Mouse (Mus musculus) forebrain, postnatal 0 days (tissue): ENCODE results near the gene Prps1l3. TPM values are rescaled to one million over a fixed set of nuclear protein-coding genes. Genes with fewer than 3 reads are reported as not detected.
A peak's percentile ranks its signal among the peaks of the same experiment; 100 is the strongest.

Experiments
- ATAC-seq: fragments of 200-750 bp; cut with Nextera tagmentation; 2 replicates; pipeline ENCODE4 v1.8.0; 2017; ENCODE audit warnings: mild to moderate bottlenecking, moderate library complexity
- DNase-seq: peaks from one replicate; pipeline ENCODE4 v3.0.0-alpha.2; 2015
- H3K27ac ChIP-seq: fragments of 300-500 bp; sonication (generic); 2 replicates; pipeline ENCODE4 v1.5.1; 2014; ENCODE audit warnings: low read depth, mild to moderate bottlenecking, antibody characterized with exemption, low read length, moderate library complexity, mixed read lengths
- H3K27me3 ChIP-seq: fragments of 300-500 bp; sonication (generic); 2 replicates; pipeline ENCODE4 v1.6.1; 2014; ENCODE audit warnings: mild to moderate bottlenecking, low read length, mixed read lengths; ENCODE audit not compliant: insufficient read depth
- H3K36me3 ChIP-seq: fragments of 300-500 bp; sonication (generic); 2 replicates; pipeline ENCODE4 v1.6.1; 2014; ENCODE audit warnings: mild to moderate bottlenecking, moderate library complexity; ENCODE audit not compliant: insufficient read depth
- H3K4me1 ChIP-seq: fragments of 300-500 bp; sonication (generic); 2 replicates; pipeline ENCODE4 v1.6.1; 2014; ENCODE audit warnings: antibody characterized with exemption; ENCODE audit not compliant: insufficient read depth
- H3K4me2 ChIP-seq: fragments of 300-500 bp; sonication (generic); 2 replicates; pipeline ENCODE4 v1.6.1; 2014; ENCODE audit warnings: low read depth, mild to moderate bottlenecking, moderate library complexity
- H3K4me3 ChIP-seq: fragments of 300-500 bp; sonication (generic); 2 replicates; pipeline ENCODE4 v1.5.1; 2014; ENCODE audit warnings: low read depth, low read length, mixed read lengths
- H3K9ac ChIP-seq: fragments of 300-500 bp; sonication (generic); 2 replicates; pipeline ENCODE4 v1.6.1; 2014; ENCODE audit warnings: mild to moderate bottlenecking
- H3K9me3 ChIP-seq: fragments of 300-500 bp; sonication (generic); 2 replicates; pipeline ENCODE4 v1.6.1; 2016; ENCODE audit warnings: low read length
- CTCF ChIP-seq: sonication (generic); IDR thresholded peaks from 2 replicates; pipeline ENCODE4 v1.5.1; 2016; ENCODE audit warnings: antibody characterized with exemption, control low read depth, low read depth
- WGBS: fragments of 180-500 bp; shearing (Covaris S2); extraction: QIAGEN DNeasy Blood & Tissue Kit; methylation state at CpG from one replicate; pipeline ENCODE4 v1.1.7; 2014; 5-methylcytosine and 5-hydroxymethylcytosine counted together
- polyA plus RNA-seq: library from polyadenylated mRNA; unstranded; fragments of >200 nt; fragmentation: Nextera tagmentation; extraction: Ambion mirVana; gene quantifications from 2 replicates; pipeline ENCODE4 v1.2.1, GENCODE M21; 2015
- total RNA-seq: library from RNA; depleted of rRNA; stranded (reverse); fragments of >200 nt; gene quantifications from 2 replicates; pipeline ENCODE4 v1.2.3, GENCODE M21; 2014; rRNA removed

The Prps1l3 gene
- 25.3 and 27.9 TPM in 2 replicates for total RNA-seq
- polyA plus RNA-seq: 12.3 and 15.7 TPM in 2 replicates

GRCm38 (mm10) chr12:57230192-57230706, at the start of gene Prps1l3, which contains the start of gene Mipol1:
Gene Prps1l3, plus strand, starts transcription at chr12:57230412.
Gene Mipol1, plus strand, starts transcription at chr12:57230427.
- H3K4me2 ChIP-seq: peak within 1 kb of the TSS; percentile 71
- H3K9ac ChIP-seq: peak within 1 kb of the TSS; percentile 71
- H3K9me3 ChIP-seq: no peaks in the 10 kb centered on the region
- peak within 1 kb of the TSS; percentile 67 for H3K4me3 ChIP-seq
- DNase-seq: peak; percentile 96
- peak within 1 kb of the TSS; percentile 78 for H3K27ac ChIP-seq
- TF ChIP-seq CTCF: 0 out of 2 replicates have a peak, but pooled peaks have one; percentile 5
- no peaks in the 10 kb centered on the region for H3K36me3 ChIP-seq
- 0 out of 2 replicates have a peak, but pooled peaks cover 3% of the 10 kb centered on the region for H3K4me1 ChIP-seq
- under 1% methylated on average over 54 of the region's 58 CpGs for WGBS
- ATAC-seq: peak; percentile 99
- no peaks in the 10 kb centered on the region for H3K27me3 ChIP-seq

GRCm38 (mm10) chr12:57184401-57185147, 45.6 kb upstream of the Prps1l3 start:
- Histone ChIP-seq H3K9me3 (no peaks in the 10 kb centered on the region), H3K9ac (no peak overlapping the region), H3K27ac (no peak overlapping the region), H3K4me2 (no peak overlapping the region), H3K4me3 (no peak overlapping the region), H3K4me1 (no peaks in the 10 kb centered on the region), H3K36me3 (no peaks in the 10 kb centered on the region), H3K27me3 (no peaks in the 10 kb centered on the region)
- 61% methylated on average over 2 of the region's 2 CpGs for WGBS
- peak; percentile 48; the same call in 1 of the 2 replicates for TF ChIP-seq CTCF
- peak; percentile 14 for DNase-seq
- ATAC-seq: no peak; the same call in 1 of the 2 replicates

- H3K27ac ChIP-seq: no peak overlapping the region
- WGBS: 0% methylated on average over 1 of the region's 1 CpGs
- peak; percentile 62 for TF ChIP-seq CTCF
- H3K27me3 ChIP-seq: no peaks in the 10 kb centered on the region
- no peak overlapping the region for H3K4me3 ChIP-seq
- DNase-seq (peak; percentile 17), ATAC-seq (no peak)
- H3K4me2 ChIP-seq: no peak overlapping the region
- H3K9me3 ChIP-seq: no peaks in the 10 kb centered on the region
- no peaks in the 10 kb centered on the region for H3K36me3 ChIP-seq
- no peaks in the 10 kb centered on the region for H3K4me1 ChIP-seq
- H3K9ac ChIP-seq: no peak overlapping the region
Measured at GRCm38 (mm10) chr12:57185475-57185874, 44.7 kb upstream of the Prps1l3 start.

GRCm38 (mm10) chr12:57186126-57186525, 44.1 kb upstream of the Prps1l3 start:
- ATAC-seq: no peak

GRCm38 (mm10) chr12:57187032-57187431, 43.2 kb upstream of the Prps1l3 start:
- H3K4me3 ChIP-seq: no peak overlapping the region
- no peak for TF ChIP-seq CTCF
- H3K4me1 ChIP-seq: no peaks in the 10 kb centered on the region
- no peak overlapping the region for H3K4me2 ChIP-seq
- ATAC-seq (no peak), DNase-seq (no peak)
- H3K27ac ChIP-seq: no peak overlapping the region
- H3K27me3 ChIP-seq: no peaks in the 10 kb centered on the region
- WGBS: 90% methylated on average over 4 of the region's 4 CpGs
- H3K9ac ChIP-seq: no peak overlapping the region
- no peaks in the 10 kb centered on the region for H3K9me3 ChIP-seq
- H3K36me3 ChIP-seq: no peaks in the 10 kb centered on the region

More at GRCm38 (mm10) chr12:57186126-57186525, 44.1 kb upstream of the Prps1l3 start:
- Histone ChIP-seq H3K9me3 (no peaks in the 10 kb centered on the region), H3K27ac (no peak overlapping the region), H3K27me3 (no peaks in the 10 kb centered on the region), H3K4me2 (no peak overlapping the region), H3K9ac (no peak overlapping the region), H3K4me1 (no peaks in the 10 kb centered on the region), H3K4me3 (no peak overlapping the region), H3K36me3 (no peaks in the 10 kb centered on the region)
- no peak for DNase-seq
- WGBS: 76% methylated on average over 2 of the region's 2 CpGs
- no peak for TF ChIP-seq CTCF

GRCm38 (mm10) chr12:57194609-57195008, 35.6 kb upstream of the Prps1l3 start:
- Histone ChIP-seq H3K36me3 (no peaks in the 10 kb centered on the region), H3K4me2 (no peak overlapping the region), H3K4me3 (no peak overlapping the region), H3K9ac (no peak overlapping the region), H3K27ac (no peak overlapping the region), H3K27me3 (peaks cover 14% of the 10 kb centered on the region), H3K9me3 (no peaks in the 10 kb centered on the region), H3K4me1 (no peaks in the 10 kb centered on the region; the same call in 1 of the 2 replicates)
- 26% methylated on average over 3 of the region's 3 CpGs for WGBS
- DNase-seq (peak; percentile 37), ATAC-seq (peak; percentile 27; the same call in 1 of the 2 replicates)
- TF ChIP-seq CTCF: peak; percentile 27; the same call in 1 of the 2 replicates

GRCm38 (mm10) chr12:57196286-57196607, 34.0 kb upstream of the Prps1l3 start:
- WGBS: 15% methylated on average over 8 of the region's 8 CpGs
- H3K4me2 ChIP-seq: peak overlapping the region; percentile 92
- peak overlapping the region; percentile 37; the same call in 1 of the 2 replicates for H3K9ac ChIP-seq
- H3K9me3 ChIP-seq: no peaks in the 10 kb centered on the region
- peaks cover 14% of the 10 kb centered on the region for H3K27me3 ChIP-seq
- H3K4me1 ChIP-seq: no peaks in the 10 kb centered on the region; the same call in 1 of the 2 replicates
- ATAC-seq (no peak), DNase-seq (no peak)
- peak overlapping the region; percentile 46 for H3K4me3 ChIP-seq
- no peak for TF ChIP-seq CTCF
- H3K27ac ChIP-seq: no peak overlapping the region
- H3K36me3 ChIP-seq: no peaks in the 10 kb centered on the region
